In genomic region chr10:80509412-80510272, GRCm38 (mm10) we compare ENCODE assay signal across 8 mouse cellular contexts. TPM values are rescaled to one million over a fixed set of nuclear protein-coding genes. Genes with fewer than 3 reads are reported as not detected.
DNase-seq lines count a peak whose midpoint lies in the region; ATAC-seq and TF ChIP-seq lines count a peak whose summit lies in the region.

No protein-coding gene starts in this region.

- H3K36me3 ChIP-seq in C2C12 (ENCODE audit: control insufficient read depth, insufficient read depth): no peaks in the 10 kb centered on the region
- no peaks in the 10 kb centered on the region for H3K36me3 ChIP-seq in heart, embryonic 15.5 days
- H3K36me3 ChIP-seq in liver, embryonic 13.5 days: no peaks in the 10 kb centered on the region
- no peaks in the 10 kb centered on the region for H3K36me3 ChIP-seq in stomach, embryonic 14.5 days (ENCODE audit: control insufficient read depth, insufficient read depth, low read length)

- H3K4me3 ChIP-seq in C2C12 (ENCODE audit: insufficient read depth, poor library complexity, severe bottlenecking): no peak overlapping the region
- H3K4me3 ChIP-seq in heart, embryonic 15.5 days: peak overlapping the region; percentile 44
- H3K4me3 ChIP-seq in liver, embryonic 13.5 days (replicated peaks): peak overlapping the region; percentile 47
- H3K4me3 ChIP-seq in stomach, embryonic 14.5 days (ENCODE audit: low read depth, low read length): peak overlapping the region; percentile 28; the same call in 1 of the 2 replicates

- peak overlapping the region; percentile 44 for H3K9ac ChIP-seq in heart, embryonic 15.5 days
- H3K9ac ChIP-seq in liver, embryonic 13.5 days: peak overlapping the region; percentile 57
- no peak overlapping the region for H3K9ac ChIP-seq in stomach, embryonic 14.5 days (replicated peaks; ENCODE audit: low read depth, low read length)

- DNase-seq in brain, adult 2 months (ENCODE audit: low read depth, low spot score): peak; percentile 89
- peak; percentile 85 for DNase-seq in kidney, postnatal 14 days
- DNase-seq in liver, embryonic 13.5 days: peak; percentile 67
- DNase-seq in natural killer cell, adult 2 months (ENCODE audit: low spot score in 2 of 2): peak; percentile 80 to 87

- peak; percentile 72 for TF ChIP-seq CTCF in C2C12 (IDR thresholded peaks at IDR 0.05; ENCODE audit: control insufficient read depth, insufficient read depth, insufficient read length)

- no peak overlapping the region for H3K27ac ChIP-seq in heart, embryonic 15.5 days
- H3K27ac ChIP-seq in liver, embryonic 13.5 days: no peak overlapping the region
- H3K27ac ChIP-seq in stomach, embryonic 14.5 days (ENCODE audit: low read length): no peak overlapping the region

- H3K79me2 ChIP-seq in C2C12 (ENCODE audit: control insufficient read depth, insufficient read depth): no peaks in the 10 kb centered on the region

- H3K4me1 ChIP-seq in heart, embryonic 15.5 days (replicated peaks): peaks cover 11% of the 10 kb centered on the region; the same call in 1 of the 2 replicates
- peaks cover 13% of the 10 kb centered on the region for H3K4me1 ChIP-seq in liver, embryonic 13.5 days (replicated peaks)
- no peaks in the 10 kb centered on the region for H3K4me1 ChIP-seq in stomach, embryonic 14.5 days (ENCODE audit: control insufficient read depth, insufficient read depth, low read length)

- peak overlapping the region; percentile 74 for H3K4me2 ChIP-seq in heart, embryonic 15.5 days
- peak overlapping the region; percentile 66 for H3K4me2 ChIP-seq in liver, embryonic 13.5 days
- H3K4me2 ChIP-seq in stomach, embryonic 14.5 days (replicated peaks; ENCODE audit: low read depth, low read length): peak overlapping the region; percentile 61

- H3K9me3 ChIP-seq in heart, embryonic 15.5 days (replicated peaks): no peaks in the 10 kb centered on the region
- no peaks in the 10 kb centered on the region for H3K9me3 ChIP-seq in liver, embryonic 13.5 days (replicated peaks)
- H3K9me3 ChIP-seq in stomach, embryonic 14.5 days (ENCODE audit: control insufficient read depth, low read depth, low read length): no peaks in the 10 kb centered on the region

- 8% methylated on average over 20 of the region's 20 CpGs for WGBS in heart, embryonic 15.5 days
- 5% methylated on average over 20 of the region's 20 CpGs for WGBS in liver, embryonic 13.5 days (ENCODE audit: insufficient replicate concordance)
- 9% methylated on average over 20 of the region's 20 CpGs for WGBS in stomach, embryonic 14.5 days

- no peaks in the 10 kb centered on the region for H3K79me3 ChIP-seq in C2C12 (ENCODE audit: low read depth)

- peak overlapping the region; percentile 56 for H3ac ChIP-seq in C2C12 (ENCODE audit: control insufficient read depth, insufficient read length, low read depth)

- ATAC-seq in erythroid progenitor cell, adult 5-6 weeks (replicated peaks; ENCODE audit: low FRiP score, poor library complexity, severe bottlenecking): peak; percentile 86
- peak; percentile 52; the same call in 1 of the 2 replicates for ATAC-seq in heart, embryonic 15.5 days (replicated peaks; ENCODE audit: insufficient number of reproducible peaks, insufficient read depth, low FRiP score, low read depth)
- peak; percentile 40 for ATAC-seq in liver, embryonic 13.5 days (ENCODE audit: low read depth)
- peak; percentile 59; the same call in 1 of the 2 replicates for ATAC-seq in stomach, embryonic 14.5 days (ENCODE audit: insufficient number of reproducible peaks, insufficient read depth, low FRiP score, low read depth)

- H3K27me3 ChIP-seq in C2C12 (ENCODE audit: control insufficient read depth, insufficient read depth, insufficient read length): peaks cover 38% of the 10 kb centered on the region
- peaks cover 76% of the 10 kb centered on the region for H3K27me3 ChIP-seq in heart, embryonic 15.5 days
- peaks cover 91% of the 10 kb centered on the region for H3K27me3 ChIP-seq in liver, embryonic 13.5 days
- H3K27me3 ChIP-seq in stomach, embryonic 14.5 days (ENCODE audit: control insufficient read depth, insufficient read depth, low read length): peaks cover 20% of the 10 kb centered on the region; the same call in 1 of the 2 replicates

TF ChIP-seq in C2C12, 6 proteins besides CTCF, POLR2A, EP300 and RAD21:
- TF ChIP-seq MAX (IDR thresholded peaks at IDR 0.05) (peak; percentile 5), CEBPB (IDR thresholded peaks at IDR 0.05; ENCODE audit: low read depth) (no peak), USF1 (IDR thresholded peaks at IDR 0.05; ENCODE audit: low read depth) (peak; percentile 53)

RNA-seq across cellular contexts. Expression of gene Onecut3, which starts 15.0 kb away (rescaled TPM):
- polyA plus RNA-seq in C2C12 (2012; fragmentation: generic; extraction: Trizol): not detected
- total RNA-seq in erythroid progenitor cell, adult 5-6 weeks (2015; ENCODE audit: low replicate concordance): not detected in 2 replicates
- total RNA-seq in erythroid progenitor cell, adult 5-6 weeks (2017; ENCODE audit: low replicate concordance): not detected in 2 replicates
- not detected in 2 replicates for polyA plus RNA-seq in heart, embryonic 15.5 days (2015; fragmentation: Nextera tagmentation; extraction: Ambion mirVana)
- polyA plus RNA-seq in liver, embryonic 13.5 days (2015; fragmentation: Nextera tagmentation; extraction: Ambion mirVana): 0.02 TPM in 1 of 2 replicates, not detected in the other
- polyA plus RNA-seq in stomach, embryonic 14.5 days (2014; fragmentation: Nextera tagmentation; extraction: Ambion mirVana): 0.25 and 0.53 TPM in 2 replicates

RNA-seq across cellular contexts. Expression of gene Atp8b3, which starts 29.3 kb away (rescaled TPM):
- 0.13 TPM for polyA plus RNA-seq in C2C12 (2012; fragmentation: generic; extraction: Trizol)
- total RNA-seq in erythroid progenitor cell, adult 5-6 weeks (2015; ENCODE audit: low replicate concordance): not detected in 2 replicates
- 0.39 TPM in 1 of 2 replicates, not detected in the other for total RNA-seq in erythroid progenitor cell, adult 5-6 weeks (2017; ENCODE audit: low replicate concordance)
- 0.05 and 0.06 TPM in 2 replicates for polyA plus RNA-seq in heart, embryonic 15.5 days (2015; fragmentation: Nextera tagmentation; extraction: Ambion mirVana)
- 0.02 and 0.03 TPM in 2 replicates for polyA plus RNA-seq in liver, embryonic 13.5 days (2015; fragmentation: Nextera tagmentation; extraction: Ambion mirVana)
- 0.11 and 0.25 TPM in 2 replicates for polyA plus RNA-seq in stomach, embryonic 14.5 days (2014; fragmentation: Nextera tagmentation; extraction: Ambion mirVana)

RNA-seq across cellular contexts. Expression of gene Rexo1, which starts 51.7 kb away (rescaled TPM):
- polyA plus RNA-seq in C2C12 (2012; fragmentation: generic; extraction: Trizol): 23.0 TPM
- total RNA-seq in erythroid progenitor cell, adult 5-6 weeks (2015; ENCODE audit: low replicate concordance): 33.5 and 35.7 TPM in 2 replicates
- 16.3 and 25.7 TPM in 2 replicates for total RNA-seq in erythroid progenitor cell, adult 5-6 weeks (2017; ENCODE audit: low replicate concordance)
- 13.6 and 20.2 TPM in 2 replicates for polyA plus RNA-seq in heart, embryonic 15.5 days (2015; fragmentation: Nextera tagmentation; extraction: Ambion mirVana)
- polyA plus RNA-seq in liver, embryonic 13.5 days (2015; fragmentation: Nextera tagmentation; extraction: Ambion mirVana): 13.4 and 13.8 TPM in 2 replicates
- 22.9 and 24.3 TPM in 2 replicates for polyA plus RNA-seq in stomach, embryonic 14.5 days (2014; fragmentation: Nextera tagmentation; extraction: Ambion mirVana)
